Mouse (Mus musculus): ENCODE results near the gene Hist1h2bb. TPM values are rescaled to one million over a fixed set of nuclear protein-coding genes. Genes with fewer than 3 reads are reported as not detected.
"Not testable (repeated sequence)": the region's sequence is repeated elsewhere in the genome, so short reads cannot be mapped to it uniquely, and the experiment has no call there.

Gene Hist1h2bb
- polyA plus RNA-seq, 1 experiment from 2014 or later: 0.37 TPM

GRCm38 (mm10) chr13:23744421-23745380 is 1.8 kb upstream of the Hist1h2bb start:
- Histone ChIP-seq H3K27me3 (replicated peaks) (no peaks in the 10 kb centered on the region), H3K27ac (no peak overlapping the region), H3K9ac (no peak overlapping the region), H3K4me3 (peak overlapping the region; percentile 46), H3K4me2 (peak overlapping the region; percentile 86), H3K4me1 (peaks cover 26% of the 10 kb centered on the region), H3K9me3 (no peaks in the 10 kb centered on the region), H3K36me3 (replicated peaks) (no peaks in the 10 kb centered on the region)
- ATAC-seq (replicated peaks): no peak
- WGBS: 2% methylated on average over 17 of the region's 36 CpGs

GRCm38 (mm10) chr13:23745381-23746161 is 963 bp upstream of the Hist1h2bb start, which contains the start of gene Hist1h3c:
Gene Hist1h3c (minus strand): TSS chr13:23745602.
- Histone ChIP-seq H3K4me1 (peaks cover 19% of the 10 kb centered on the region), H3K27me3 (replicated peaks) (no peaks in the 10 kb centered on the region), H3K9ac (peak within 1 kb of the TSS; percentile 37; the same call in 1 of the 2 replicates), H3K36me3 (replicated peaks) (no peaks in the 10 kb centered on the region), H3K9me3 (no peaks in the 10 kb centered on the region), H3K4me3 (peak within 1 kb of the TSS; percentile 46), H3K27ac (peak within 1 kb of the TSS; percentile 96), H3K4me2 (peak within 1 kb of the TSS; percentile 86)
- WGBS: under 1% methylated on average over 24 of the region's 28 CpGs
- ATAC-seq (replicated peaks): peak; percentile 77

DNA sequence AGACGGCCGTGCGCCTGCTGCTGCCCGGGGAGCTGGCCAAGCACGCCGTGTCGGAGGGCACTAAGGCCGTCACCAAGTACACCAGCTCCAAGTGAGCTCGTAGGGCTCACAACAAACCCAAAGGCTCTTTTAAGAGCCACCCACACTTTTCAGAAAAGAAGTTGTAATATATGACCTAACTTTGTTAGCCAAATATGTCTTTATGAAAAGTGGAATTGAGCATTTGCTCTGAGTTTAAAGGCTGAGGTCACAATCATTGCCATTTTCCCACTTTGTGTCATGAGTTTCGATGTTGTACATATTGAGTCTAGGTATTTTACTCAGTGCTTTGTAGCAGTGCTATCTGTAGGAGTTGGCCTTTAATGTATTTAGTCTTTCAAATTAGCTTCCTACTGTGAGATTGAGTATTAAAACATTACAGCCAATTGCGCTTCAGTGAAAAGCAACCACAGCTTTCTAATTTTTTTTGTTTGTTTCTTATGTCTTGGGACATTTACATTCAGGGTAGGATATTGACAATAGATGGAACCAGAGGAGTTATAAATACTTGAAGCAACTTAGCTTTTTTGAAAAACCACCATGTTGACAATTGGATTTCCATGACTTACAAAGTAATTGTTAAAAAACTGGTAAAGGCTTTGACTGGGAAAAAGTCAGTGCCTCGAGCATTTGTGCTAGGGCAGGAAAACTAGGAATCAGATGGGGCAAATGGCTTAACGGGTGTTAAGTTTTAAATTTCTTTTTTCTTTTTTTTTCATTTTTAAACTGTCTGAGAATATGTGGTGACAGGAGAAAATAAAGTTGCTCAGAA is 752 bp downstream of the Hist1h2bb start:
- Histone ChIP-seq H3K4me3 (peak overlapping the region; percentile 46), H3K27ac (peak overlapping the region; percentile 96), H3K4me1 (peaks cover 24% of the 10 kb centered on the region), H3K4me2 (peak overlapping the region; percentile 86), H3K9ac (0 out of 2 replicates have a peak overlapping the region, but pooled peaks have one; percentile 20), H3K9me3 (no peaks in the 10 kb centered on the region), H3K36me3 (replicated peaks) (no peaks in the 10 kb centered on the region), H3K27me3 (replicated peaks) (no peaks in the 10 kb centered on the region)
- ATAC-seq (replicated peaks): no peak; the same call in 1 of the 2 replicates
- 2% methylated on average over 13 of the region's 13 CpGs for WGBS

DNA sequence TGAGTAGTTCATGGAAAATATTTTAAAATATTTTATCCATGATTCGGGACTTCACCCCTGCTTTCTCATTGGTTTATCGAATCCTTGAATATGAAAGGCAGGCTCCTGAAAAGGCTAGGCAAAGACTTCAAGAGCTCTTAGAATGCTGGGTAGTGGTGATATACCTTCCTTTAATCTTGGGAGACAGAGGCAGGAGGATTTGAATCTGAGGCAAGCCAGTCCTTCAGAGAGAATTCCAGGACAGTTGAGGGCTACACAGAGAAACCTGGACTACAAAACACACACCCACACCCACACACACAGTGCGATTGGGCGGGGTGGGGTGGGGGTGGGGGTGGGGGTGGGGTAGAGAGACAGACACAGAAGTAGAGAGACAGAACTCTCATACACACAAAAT is 1.4 kb downstream of the Hist1h2bb start:
- Histone ChIP-seq H3K9ac (no peak overlapping the region), H3K27ac (peak overlapping the region; percentile 53), H3K4me2 (no peak overlapping the region; the same call in 1 of the 2 replicates)

GRCm38 (mm10) chr13:23749563-23750121 is 3.1 kb downstream of the Hist1h2bb start:
- no peak for ATAC-seq (replicated peaks)
- H3K4me2 ChIP-seq: no peak overlapping the region
- H3K9ac ChIP-seq: no peak overlapping the region
- H3K27me3 ChIP-seq (replicated peaks): no peaks in the 10 kb centered on the region
- H3K36me3 ChIP-seq (replicated peaks): no peaks in the 10 kb centered on the region
- no peaks in the 10 kb centered on the region for H3K9me3 ChIP-seq
- no peak overlapping the region for H3K27ac ChIP-seq
- WGBS: 94% methylated on average over 5 of the region's 5 CpGs
- no peak overlapping the region for H3K4me3 ChIP-seq
- H3K4me1 ChIP-seq: peaks cover 28% of the 10 kb centered on the region

More for the DNA sequence above, 1.4 kb downstream of the Hist1h2bb start:
- no peaks in the 10 kb centered on the region for H3K9me3 ChIP-seq
- no peaks in the 10 kb centered on the region for H3K36me3 ChIP-seq (replicated peaks)
- no peak overlapping the region for H3K4me3 ChIP-seq
- WGBS: 6% methylated on average over 4 of the region's 4 CpGs
- H3K27me3 ChIP-seq (replicated peaks): no peaks in the 10 kb centered on the region
- peaks cover 28% of the 10 kb centered on the region for H3K4me1 ChIP-seq
- ATAC-seq (replicated peaks): no peak

DNA sequence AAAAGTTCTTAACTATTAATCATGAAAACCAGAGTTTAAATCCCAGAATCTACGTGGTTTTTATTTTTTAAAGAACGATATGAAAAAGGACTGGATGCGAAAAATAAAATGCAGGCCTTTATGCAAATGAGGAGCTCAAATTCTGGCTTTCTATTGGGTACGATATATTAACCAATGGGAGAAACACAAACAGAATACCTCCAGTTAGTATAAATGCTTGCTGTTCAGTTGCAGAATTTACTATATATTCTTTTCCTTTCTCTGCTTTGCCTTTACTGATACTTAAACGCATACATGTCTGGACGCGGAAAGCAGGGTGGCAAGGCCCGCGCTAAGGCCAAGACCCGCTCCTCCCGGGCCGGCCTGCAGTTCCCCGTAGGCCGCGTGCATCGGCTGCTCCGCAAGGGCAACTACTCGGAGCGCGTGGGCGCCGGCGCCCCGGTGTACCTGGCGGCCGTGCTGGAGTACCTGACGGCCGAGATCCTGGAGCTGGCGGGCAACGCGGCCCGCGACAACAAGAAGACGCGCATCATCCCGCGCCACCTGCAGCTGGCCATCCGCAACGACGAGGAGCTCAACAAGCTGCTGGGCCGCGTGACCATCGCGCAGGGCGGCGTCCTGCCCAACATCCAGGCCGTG is 4.4 kb downstream of the Hist1h2bb start, which contains the start of gene Hist1h2ab:
TSS of gene Hist1h2ab (plus strand) at position 288 of the 639 bp plus-strand sequence.
- Histone ChIP-seq H3K27ac (peak within 1 kb of the TSS; percentile 91), H3K4me1 (peaks cover 21% of the 10 kb centered on the region), H3K4me3 (peak within 1 kb of the TSS; percentile 46), H3K9ac (peak within 1 kb of the TSS; percentile 38; the same call in 1 of the 2 replicates), H3K4me2 (peak within 1 kb of the TSS; percentile 83)
- H3K9me3 ChIP-seq; H3K27me3 ChIP-seq (replicated peaks); H3K36me3 ChIP-seq (replicated peaks): not testable (repeated sequence)
- WGBS: under 1% methylated on average over 35 of the region's 47 CpGs
- peak; percentile 55 for ATAC-seq (replicated peaks)

DNA sequence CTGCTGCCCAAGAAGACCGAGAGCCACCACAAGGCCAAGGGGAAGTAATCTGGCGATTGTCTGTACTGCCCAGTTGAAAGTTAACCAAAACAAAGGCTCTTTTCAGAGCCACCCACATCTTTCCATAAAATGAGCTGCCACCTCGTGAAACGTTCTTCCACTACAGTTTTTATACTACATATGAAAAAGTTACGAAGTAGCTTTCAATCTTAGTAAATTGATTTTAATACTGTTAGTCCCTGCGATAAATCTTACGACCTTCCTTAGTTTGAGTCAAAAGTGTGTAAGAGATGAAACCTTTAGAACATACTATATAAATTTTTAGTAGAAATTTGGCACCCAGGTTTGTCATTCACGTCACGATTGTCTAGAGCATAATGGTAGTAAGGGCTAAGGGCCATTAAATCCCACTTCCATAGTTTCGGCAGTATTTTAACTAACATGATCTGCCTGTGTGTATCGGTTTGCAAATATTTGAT is 5.0 kb downstream of the Hist1h2bb start:
- Histone ChIP-seq H3K4me2 (peak overlapping the region; percentile 83), H3K4me3 (peak overlapping the region; percentile 46), H3K9ac (no peak overlapping the region), H3K4me1 (peaks cover 23% of the 10 kb centered on the region), H3K9me3 (no peaks in the 10 kb centered on the region), H3K27me3 (replicated peaks) (no peaks in the 10 kb centered on the region), H3K36me3 (replicated peaks) (no peaks in the 10 kb centered on the region), H3K27ac (peak overlapping the region; percentile 91)
- ATAC-seq (replicated peaks): 0 out of 2 replicates have a peak, but pooled peaks have one; percentile 24
- under 1% methylated on average over 11 of the region's 11 CpGs for WGBS

DNA sequence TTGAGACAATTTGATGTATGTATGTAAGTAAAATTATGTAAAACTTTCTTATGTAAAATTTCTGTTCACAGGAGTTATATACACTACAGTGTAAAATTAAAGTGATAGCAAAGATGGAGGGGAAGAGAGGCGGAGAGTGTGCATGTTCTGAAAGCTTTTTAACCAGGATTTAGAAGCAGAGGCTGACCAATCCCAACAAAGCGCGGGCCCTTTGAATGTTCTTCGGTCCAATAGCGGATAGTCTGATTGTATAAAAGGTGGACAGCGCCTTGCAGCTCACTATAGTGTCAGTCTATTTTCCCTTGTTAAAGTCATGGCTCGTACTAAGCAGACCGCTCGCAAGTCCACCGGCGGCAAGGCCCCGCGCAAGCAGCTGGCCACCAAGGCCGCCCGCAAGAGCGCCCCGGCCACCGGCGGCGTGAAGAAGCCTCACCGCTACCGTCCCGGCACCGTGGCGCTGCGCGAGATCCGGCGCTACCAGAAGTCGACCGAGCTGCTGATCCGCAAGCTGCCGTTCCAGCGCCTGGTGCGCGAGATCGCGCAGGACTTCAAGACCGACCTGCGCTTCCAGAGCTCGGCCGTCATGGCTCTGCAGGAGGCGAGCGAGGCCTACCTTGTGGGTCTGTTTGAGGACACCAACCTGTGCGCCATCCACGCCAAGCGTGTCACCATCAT is 5.7 kb downstream of the Hist1h2bb start, which contains the start of gene Hist1h3b:
TSS of gene Hist1h3b (plus strand) at position 201 of the 675 bp plus-strand sequence.
- ATAC-seq (replicated peaks): peak; percentile 76
- Histone ChIP-seq H3K4me3 (peak within 1 kb of the TSS; percentile 46), H3K4me2 (peak within 1 kb of the TSS; percentile 83), H3K27ac (peak within 1 kb of the TSS; percentile 91), H3K9ac (peak within 1 kb of the TSS; percentile 38; the same call in 1 of the 2 replicates), H3K4me1 (peaks cover 21% of the 10 kb centered on the region)
- WGBS: 0% methylated on average over 25 of the region's 47 CpGs
- not testable (repeated sequence) for H3K27me3 ChIP-seq (replicated peaks); H3K9me3 ChIP-seq; H3K36me3 ChIP-seq (replicated peaks)

- Histone ChIP-seq H3K4me1 (peaks cover 20% of the 10 kb centered on the region), H3K9me3 (no peaks in the 10 kb centered on the region), H3K27ac (no peak overlapping the region), H3K9ac (no peak overlapping the region), H3K4me2 (peak overlapping the region; percentile 83), H3K36me3 (replicated peaks) (no peaks in the 10 kb centered on the region), H3K4me3 (peak overlapping the region; percentile 5; the same call in 1 of the 2 replicates), H3K27me3 (replicated peaks) (no peaks in the 10 kb centered on the region)
- WGBS: 3% methylated on average over 6 of the region's 6 CpGs
- no peak for ATAC-seq (replicated peaks)
Observed at GRCm38 (mm10) chr13:23752742-23753172, 6.2 kb downstream of the Hist1h2bb start.

DNA sequence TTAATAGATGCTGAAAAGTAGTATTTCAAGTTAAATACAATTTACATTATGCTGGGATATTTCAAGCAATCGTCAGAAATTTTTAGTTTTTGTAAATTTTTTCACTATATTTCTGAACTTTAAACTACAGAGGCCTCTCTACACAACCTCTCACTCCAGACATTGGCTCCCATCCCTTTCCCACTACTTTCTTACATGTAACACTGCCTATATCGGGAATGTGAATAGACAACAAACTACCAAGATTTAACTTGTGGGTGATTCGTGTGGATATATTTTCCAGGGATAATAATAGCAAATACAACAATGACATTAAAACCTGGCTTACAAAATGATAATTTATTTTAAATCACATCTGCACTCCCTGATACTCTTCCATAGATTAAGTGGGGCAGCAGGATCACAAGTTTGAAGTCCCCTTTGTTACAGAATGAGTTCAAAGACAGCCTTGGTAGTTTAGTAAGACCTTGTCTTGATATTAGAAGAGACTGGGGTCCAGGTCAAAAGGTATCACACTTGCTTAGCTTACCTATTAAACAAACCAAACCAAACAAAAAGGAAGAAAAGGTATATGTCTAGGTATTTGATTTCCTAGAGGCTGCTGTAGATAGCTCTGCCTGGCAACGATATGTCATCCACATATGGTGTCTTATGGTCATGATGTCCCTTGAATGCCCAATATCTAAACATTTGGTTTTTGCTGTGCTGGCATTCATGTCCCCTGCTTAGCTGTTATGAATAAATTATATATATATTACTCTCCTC is 7.0 kb downstream of the Hist1h2bb start:
- no peaks in the 10 kb centered on the region for H3K9me3 ChIP-seq
- no peak for ATAC-seq (replicated peaks)
- no peak overlapping the region for H3K27ac ChIP-seq
- H3K36me3 ChIP-seq (replicated peaks): no peaks in the 10 kb centered on the region
- 51% methylated on average over 4 of the region's 4 CpGs for WGBS
- peaks cover 16% of the 10 kb centered on the region for H3K4me1 ChIP-seq
- H3K4me2 ChIP-seq: no peak overlapping the region
- H3K9ac ChIP-seq: no peak overlapping the region
- no peaks in the 10 kb centered on the region for H3K27me3 ChIP-seq (replicated peaks)
- H3K4me3 ChIP-seq: no peak overlapping the region

Data from midbrain, embryonic 15.5 days (tissue).